Mouse (Mus musculus) spleen, adult 10 weeks (tissue): ENCODE measurements around the gene Miga1. TPM values are rescaled to one million over a fixed set of nuclear protein-coding genes. Genes with fewer than 3 reads are reported as not detected.

Experiments
- polyA plus RNA-seq: library from polyadenylated mRNA; stranded (reverse); fragments of 350-450 nt; fragmentation: Illumina TruSeq; extraction: RNeasy Lipid Tissue Mini Kit (QIAGEN cat#74804); gene quantifications from one replicate; pipeline ENCODE4 v1.2.3, GENCODE M21; 2015; ENCODE audit warnings: low replicate concordance; ENCODE audit not compliant: insufficient read depth

Miga1 gene
- 18.7 TPM for polyA plus RNA-seq

GRCm38 (mm10) chr3:152339862-152340557 is at the start of gene Miga1:
Gene Miga1 (minus strand): TSS chr3:152340407.

DNA sequence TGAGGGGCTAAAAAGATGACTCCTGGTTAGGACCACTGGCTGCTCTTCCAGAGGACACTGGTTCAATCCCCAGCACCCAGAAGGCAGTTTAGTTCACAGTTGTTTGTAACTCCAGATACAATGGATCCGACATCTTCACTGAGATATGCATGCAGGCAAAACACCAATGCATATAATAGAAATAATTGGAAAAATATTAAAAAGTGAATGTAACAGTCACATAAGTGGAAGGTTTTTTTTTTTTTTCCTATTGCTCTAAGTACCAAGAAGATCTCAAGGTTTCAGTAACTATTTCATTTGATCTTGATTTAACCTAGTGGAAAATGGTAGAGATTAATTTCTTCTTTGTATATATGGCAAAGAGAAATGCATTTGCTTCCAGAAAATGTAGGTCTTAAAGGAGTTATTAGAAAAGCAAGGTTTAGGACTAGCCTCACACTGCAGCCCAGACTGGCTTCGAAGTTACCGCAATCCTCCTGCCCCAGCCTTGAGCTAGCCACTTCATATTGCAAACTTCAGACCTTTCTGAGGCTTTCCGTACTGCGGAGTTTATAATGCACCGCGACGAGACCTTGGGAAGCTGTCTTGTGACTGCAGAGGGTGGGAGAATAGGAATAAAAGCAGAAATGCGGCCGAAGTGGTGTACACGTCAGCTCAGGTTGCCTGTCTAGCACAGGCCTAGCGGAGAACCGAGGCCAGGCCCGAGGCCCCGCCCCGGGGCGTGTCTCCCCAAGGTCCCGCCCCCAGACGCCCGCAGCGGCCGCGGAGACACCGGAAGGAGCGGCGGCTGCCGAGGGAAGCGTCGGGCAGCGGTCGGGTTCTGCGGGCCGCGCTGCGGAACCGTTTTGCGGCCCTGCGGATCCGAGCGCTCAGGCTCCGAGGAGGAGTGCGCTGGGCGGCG is 5.8 kb upstream of the Miga1 start, which contains the start of gene Usp33:
Usp33 (plus strand) TSS at position 747 of the 901 bp plus-strand sequence.

DNA sequence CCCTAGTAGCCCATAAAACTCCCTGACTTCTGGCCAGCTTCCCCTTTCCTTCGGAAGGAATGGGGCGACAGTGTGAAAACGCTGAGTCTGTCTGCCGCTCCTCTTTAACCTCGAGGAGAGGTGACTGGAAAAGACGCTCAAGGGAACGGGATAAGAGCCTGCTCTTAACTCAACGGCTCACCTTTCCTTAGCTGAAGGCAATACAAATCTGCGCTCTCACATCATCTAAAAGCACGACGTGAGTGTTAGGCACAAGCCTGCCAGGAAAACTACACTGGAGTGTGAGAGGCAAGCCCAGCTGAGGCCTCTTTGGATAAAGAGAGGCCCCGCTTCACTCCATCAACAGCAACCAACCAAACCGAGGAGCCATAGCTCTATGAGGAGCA is 74.2 kb downstream of the Miga1 start, which contains the start of gene Nexn:
Nexn (minus strand) TSS at position 315 of the 386 bp plus-strand sequence.

Other genes starting within 250 kb of the Miga1 start
- 1.2 TPM for gene Gipc2, start 174.2 kb downstream of the Miga1 start, polyA plus RNA-seq
- gene Dnajb4, start 130.1 kb downstream of the Miga1 start, polyA plus RNA-seq: 43.9 TPM
- 217 TPM for gene Fubp1, start 130.0 kb downstream of the Miga1 start, polyA plus RNA-seq
- 20.7 TPM for gene Nexn, start 74.1 kb downstream of the Miga1 start, polyA plus RNA-seq
- gene Usp33, start 6.1 kb upstream of the Miga1 start, polyA plus RNA-seq: 72.5 TPM
- gene Zzz3, start 55.1 kb upstream of the Miga1 start, polyA plus RNA-seq: 72.4 TPM